Mouse (Mus musculus) left cerebral cortex, adult 9 months (tissue): ENCODE measurements around the gene Cbx3.

Experiments
- DNase-seq, 2 experiments: peaks; one replicate each; pipeline ENCODE4 v3.0.0; 2022; ENCODE audit warnings: low spot score in 2 of 2

The Cbx3 gene

GRCm38 (mm10) chr6:51470311-51471178 is at the start of gene Cbx3:
Gene Cbx3 (plus strand): TSS chr6:51470360.
- peak; percentile 68 to 74 for DNase-seq

- no peak for DNase-seq
These were observed 46.6 kb upstream of the Cbx3 start for GRCm38 (mm10) chr6:51423466-51424122.

- DNase-seq, result no peak
These were observed 45.6 kb upstream of the Cbx3 start for GRCm38 (mm10) chr6:51424537-51424936.

GRCm38 (mm10) chr6:51432535-51433397 is 37.4 kb upstream of the Cbx3 start, which contains the start of gene Nfe2l3:
Gene Nfe2l3 (plus strand): TSS chr6:51432670.
- peak in 1 of 2 experiments; percentile 49 for DNase-seq

- no peak for DNase-seq
These were observed 35.9 kb upstream of the Cbx3 start for GRCm38 (mm10) chr6:51434270-51434669.

- no peak for DNase-seq
These were observed 32.5 kb upstream of the Cbx3 start for GRCm38 (mm10) chr6:51437665-51438064.

- no peak for DNase-seq
These were observed 31.3 kb upstream of the Cbx3 start for GRCm38 (mm10) chr6:51438826-51439330.

GRCm38 (mm10) chr6:51442191-51442835 is 27.8 kb upstream of the Cbx3 start:
- DNase-seq, result no peak

- no peak for DNase-seq
These were observed 17.1 kb upstream of the Cbx3 start for GRCm38 (mm10) chr6:51452927-51453503.

- DNase-seq, result no peak
These were observed 15.2 kb upstream of the Cbx3 start for GRCm38 (mm10) chr6:51454949-51455348.

- no peak for DNase-seq
These were observed 14.0 kb upstream of the Cbx3 start for GRCm38 (mm10) chr6:51456198-51456597.

- DNase-seq, result no peak
These were observed 12.9 kb upstream of the Cbx3 start for GRCm38 (mm10) chr6:51457283-51457682.

GRCm38 (mm10) chr6:51457770-51458387 is 12.3 kb upstream of the Cbx3 start:
- DNase-seq, result no peak

GRCm38 (mm10) chr6:51458925-51459312 is 11.2 kb upstream of the Cbx3 start:
- DNase-seq, result no peak

GRCm38 (mm10) chr6:51459313-51460020 is 10.7 kb upstream of the Cbx3 start:
- no peak for DNase-seq

GRCm38 (mm10) chr6:51460021-51460360 is 10.2 kb upstream of the Cbx3 start:
- DNase-seq, result no peak

- DNase-seq, result no peak
These were observed 9.8 kb upstream of the Cbx3 start for GRCm38 (mm10) chr6:51460363-51460762.

GRCm38 (mm10) chr6:51467649-51468048 is 2.5 kb upstream of the Cbx3 start:
- no peak for DNase-seq

- DNase-seq, result peak; percentile 32 to 69
These were observed 1.1 kb upstream of the Cbx3 start for GRCm38 (mm10) chr6:51468891-51469561.
